Mouse (Mus musculus): ENCODE measurements around the gene Glud1.

- TF ChIP-seq JUND (IDR thresholded peaks at IDR 0.05; ENCODE audit: low read depth, low read length) (no peak), TAL1 (IDR thresholded peaks at IDR 0.05; ENCODE audit: low read length) (no peak), POLR2A (IDR thresholded peaks at IDR 0.05; ENCODE audit: control insufficient read depth in 1 of 2, insufficient read depth in 1 of 2, low read depth in 1 of 2, low read length in 2 of 2, poor library complexity in 1 of 2) (no peak), TCF12 (IDR thresholded peaks at IDR 0.05; ENCODE audit: low read depth, low read length) (peak; percentile 32; the same call in 1 of the 2 replicates), CTCF (IDR thresholded peaks at IDR 0.05 in 2 of 3, conservative IDR thresholded peaks at IDR 0.05 in 1 of 3; ENCODE audit: control insufficient read depth in 1 of 3, insufficient read depth in 1 of 3, low read depth in 2 of 3, low read length in 3 of 3, poor library complexity in 1 of 3, severe bottlenecking in 1 of 3) (no peak), MAFK (IDR thresholded peaks at IDR 0.05; ENCODE audit: borderline replicate concordance, low read depth, low read length) (no peak), CHD2 (IDR thresholded peaks at IDR 0.05; ENCODE audit: low read length) (no peak), KAT2A (conservative IDR thresholded peaks at IDR 0.05; ENCODE audit: low read depth, low read length) (no peak)
These were observed 29.7 kb upstream of the Glud1 start for GRCm38 (mm10) chr14:34280798-34281197.
